8 mouse cellular contexts compared by ENCODE assay signal in the genomic region with DNA sequence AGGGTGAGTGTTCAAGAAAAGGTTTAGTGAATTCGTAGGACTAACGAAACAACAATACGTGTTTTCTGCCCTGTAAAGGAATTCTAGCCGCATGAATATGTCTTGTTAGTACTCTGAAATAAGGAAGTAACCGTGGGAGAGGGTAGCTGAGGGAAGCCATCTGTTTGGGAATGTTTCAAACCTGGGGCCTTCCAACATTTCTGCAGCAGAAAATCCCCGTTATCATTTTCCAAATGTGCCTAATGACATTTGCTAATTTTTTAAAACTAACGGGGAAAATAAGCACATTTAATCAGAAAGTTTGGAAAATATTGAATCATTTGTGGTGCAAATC. TPM values are rescaled to one million over a fixed set of nuclear protein-coding genes. Genes with fewer than 3 reads are reported as not detected.
DNase-seq lines count a peak whose midpoint lies in the region; ATAC-seq and TF ChIP-seq lines count a peak whose summit lies in the region.

No protein-coding gene starts in this region.

- H3K4me1 ChIP-seq in kidney, embryonic 16.5 days (ENCODE audit: insufficient read depth, low read length), result peaks cover 9% of the 10 kb centered on the region; the same call in 1 of the 2 replicates
- H3K4me1 ChIP-seq in cortical plate, adult 2 months (ENCODE audit: control insufficient read depth, insufficient read depth, low read length), result peaks cover 1% of the 10 kb centered on the region; the same call in 1 of the 2 replicates
- H3K4me1 ChIP-seq in hindbrain, embryonic 16.5 days (ENCODE audit: control insufficient read depth, insufficient read depth, low read depth, low read length), result peaks cover 8% of the 10 kb centered on the region
- peaks cover 7% of the 10 kb centered on the region; the same call in 1 of the 2 replicates for H3K4me1 ChIP-seq in midbrain, embryonic 14.5 days (ENCODE audit: control insufficient read depth, insufficient read depth, low read length)

- peak overlapping the region; percentile 92 for H3K27ac ChIP-seq in kidney, embryonic 16.5 days (ENCODE audit: low read length)
- no peak overlapping the region for H3K27ac ChIP-seq in cortical plate, adult 2 months (ENCODE audit: insufficient read depth, low read length)
- H3K27ac ChIP-seq in hindbrain, embryonic 16.5 days (ENCODE audit: low read depth, low read length), result peak overlapping the region; percentile 77
- 0 out of 2 replicates have a peak overlapping the region, but pooled peaks have one; percentile 38 for H3K27ac ChIP-seq in midbrain, embryonic 14.5 days (replicated peaks; ENCODE audit: low read depth, low read length)

- no peaks in the 10 kb centered on the region for H3K27me3 ChIP-seq in kidney, embryonic 16.5 days (ENCODE audit: insufficient read depth, low read length)
- no peaks in the 10 kb centered on the region for H3K27me3 ChIP-seq in hindbrain, embryonic 16.5 days (replicated peaks; ENCODE audit: control insufficient read depth, insufficient read depth, low read length)
- no peaks in the 10 kb centered on the region for H3K27me3 ChIP-seq in midbrain, embryonic 14.5 days (ENCODE audit: control insufficient read depth, insufficient read depth, low read length)

- DNase-seq in kidney, adult 18-20 months, result no peak
- DNase-seq in midbrain, embryonic 14.5 days, result no peak
- no peak for DNase-seq in B cell, adult 2 months
- no peak for DNase-seq in layer of hippocampus, adult 18-20 months (ENCODE audit: low spot score in 2 of 2)
- no peak for DNase-seq in layer of hippocampus, adult 9-10 months (ENCODE audit: low spot score)

- H3K4me2 ChIP-seq in kidney, embryonic 16.5 days (replicated peaks; ENCODE audit: low read depth, low read length), result peak overlapping the region; percentile 52
- H3K4me2 ChIP-seq in hindbrain, embryonic 16.5 days (ENCODE audit: low read length), result peak overlapping the region; percentile 61
- peak overlapping the region; percentile 60 for H3K4me2 ChIP-seq in midbrain, embryonic 14.5 days (ENCODE audit: low read length)

- ATAC-seq in kidney, embryonic 16.5 days (ENCODE audit: low FRiP score, low TSS enrichment), result peak; percentile 79
- ATAC-seq in hindbrain, embryonic 16.5 days, result peak; percentile 90
- peak; percentile 66 for ATAC-seq in midbrain, embryonic 14.5 days (ENCODE audit: low FRiP score, low TSS enrichment)

- no peak for TF ChIP-seq CTCF in cortical plate, adult 2 months (IDR thresholded peaks at IDR 0.05; ENCODE audit: extremely low read depth, insufficient read depth, low read length)

- no peaks in the 10 kb centered on the region for H3K9me3 ChIP-seq in kidney, embryonic 16.5 days (ENCODE audit: low read length)
- no peaks in the 10 kb centered on the region for H3K9me3 ChIP-seq in hindbrain, embryonic 16.5 days (ENCODE audit: control insufficient read depth, low read length)
- H3K9me3 ChIP-seq in midbrain, embryonic 14.5 days (ENCODE audit: control insufficient read depth, low read length), result no peaks in the 10 kb centered on the region

- no peaks in the 10 kb centered on the region for H3K36me3 ChIP-seq in kidney, embryonic 16.5 days (ENCODE audit: insufficient read depth, low read length)
- no peaks in the 10 kb centered on the region for H3K36me3 ChIP-seq in hindbrain, embryonic 16.5 days (ENCODE audit: control insufficient read depth, insufficient read depth, low read length)
- no peaks in the 10 kb centered on the region for H3K36me3 ChIP-seq in midbrain, embryonic 14.5 days (ENCODE audit: control insufficient read depth, insufficient read depth, low read length)

- H3K9ac ChIP-seq in kidney, embryonic 16.5 days (replicated peaks; ENCODE audit: low read length), result peak overlapping the region; percentile 82
- peak overlapping the region; percentile 61 for H3K9ac ChIP-seq in hindbrain, embryonic 16.5 days (ENCODE audit: low read depth, low read length)
- peak overlapping the region; percentile 65; the same call in 1 of the 2 replicates for H3K9ac ChIP-seq in midbrain, embryonic 14.5 days (replicated peaks; ENCODE audit: low read length)

- 2% methylated on average over 7 of the region's 7 CpGs for WGBS in kidney, embryonic 16.5 days
- WGBS in hindbrain, embryonic 16.5 days, result 2% methylated on average over 7 of the region's 7 CpGs
- WGBS in midbrain, embryonic 14.5 days, result under 1% methylated on average over 7 of the region's 7 CpGs

- H3K4me3 ChIP-seq in kidney, embryonic 16.5 days (ENCODE audit: low read length), result peak overlapping the region; percentile 77
- H3K4me3 ChIP-seq in cortical plate, adult 2 months (ENCODE audit: insufficient read depth, low read length), result peak overlapping the region; percentile 47
- H3K4me3 ChIP-seq in hindbrain, embryonic 16.5 days (ENCODE audit: low read length), result peak overlapping the region; percentile 55
- peak overlapping the region; percentile 60 for H3K4me3 ChIP-seq in midbrain, embryonic 14.5 days (replicated peaks; ENCODE audit: low read depth, low read length)

- no peak for TF ChIP-seq POLR2A in cortical plate, adult 2 months (IDR thresholded peaks at IDR 0.05; ENCODE audit: extremely low read depth, insufficient read depth, low read length)

RNA-seq across cellular contexts. Expression of a gene that starts 0.3 kb away (rescaled TPM):
- polyA plus RNA-seq in kidney, embryonic 16.5 days (2015; fragmentation: Nextera tagmentation; extraction: Ambion mirVana), result 98.8 and 101 TPM in 2 replicates
- polyA plus RNA-seq in cortical plate, adult 2 months (2012; rRNA removed), result 68.3 and 70.8 TPM in 2 replicates
- 103 and 107 TPM in 2 replicates for polyA plus RNA-seq in hindbrain, embryonic 16.5 days (2015; fragmentation: Nextera tagmentation; extraction: Ambion mirVana)
- 61.9 and 80.6 TPM in 2 replicates for polyA plus RNA-seq in midbrain, embryonic 14.5 days (2014; fragmentation: Nextera tagmentation; extraction: Ambion mirVana)
- 10 to 100 TPM; 38.8 to 39.4 TPM for total RNA-seq in layer of hippocampus, adult 18-20 months (2021)

RNA-seq across cellular contexts. Expression of a gene that starts 31.9 kb away (rescaled TPM):
- 1.3 and 1.7 TPM in 2 replicates for polyA plus RNA-seq in kidney, embryonic 16.5 days (2015; fragmentation: Nextera tagmentation; extraction: Ambion mirVana)
- polyA plus RNA-seq in cortical plate, adult 2 months (2012; rRNA removed), result 24.5 and 26.3 TPM in 2 replicates
- 95.1 and 99.5 TPM in 2 replicates for polyA plus RNA-seq in hindbrain, embryonic 16.5 days (2015; fragmentation: Nextera tagmentation; extraction: Ambion mirVana)
- 107 and 117 TPM in 2 replicates for polyA plus RNA-seq in midbrain, embryonic 14.5 days (2014; fragmentation: Nextera tagmentation; extraction: Ambion mirVana)
- total RNA-seq in layer of hippocampus, adult 18-20 months (2021), result 10 to 100 TPM; 41.4 to 42.8 TPM
